Mouse (Mus musculus) kidney, adult 2 months (tissue): ENCODE measurements at regions not wholly inside any gene's neighbourhood (a gene's known extent, or its start where the extent isn't known, plus 50 kb on each side); places are given as distances from the start of the nearest gene placed in this dataset.
A peak's percentile ranks its signal among the peaks of the same experiment; 100 is the strongest.

Experiments used
- DNase-seq: peaks from one replicate; pipeline ENCODE4 v3.0.0; 2021
- H3K27ac ChIP-seq: fragments of 200-500 bp; 2 replicates; pipeline ENCODE4 v1.5.1; 2012; ENCODE audit warnings: low read depth, low read length, control low read depth, inconsistent platforms; ENCODE audit not compliant: insufficient read depth
- H3K27me3 ChIP-seq: fragments of 200-500 bp; replicated peaks from 2 replicates; pipeline ENCODE4 v1.6.1; 2012; ENCODE audit warnings: mild to moderate bottlenecking, moderate library complexity, low read length, inconsistent platforms; ENCODE audit not compliant: control insufficient read depth, insufficient read depth
- H3K36me3 ChIP-seq: fragments of 200-500 bp; 2 replicates; pipeline ENCODE4 v1.6.1; 2012; ENCODE audit warnings: mild to moderate bottlenecking, moderate library complexity, low read length, inconsistent platforms; ENCODE audit not compliant: control insufficient read depth, insufficient read depth
- H3K4me1 ChIP-seq: fragments of 200-500 bp; 2 replicates; pipeline ENCODE4 v1.6.1; 2011; ENCODE audit warnings: low read length; ENCODE audit not compliant: control insufficient read depth, insufficient read depth
- H3K4me3 ChIP-seq: fragments of 200-500 bp; 2 replicates; pipeline ENCODE4 v1.5.1; 2011; ENCODE audit warnings: mild to moderate bottlenecking, low read depth, low read length, control low read depth; ENCODE audit not compliant: insufficient read depth
- CTCF ChIP-seq: fragments of 200-500 bp; conservative IDR thresholded peaks from 2 replicates; pipeline ENCODE4 v1.5.1; 2011; ENCODE audit warnings: low read depth, mild to moderate bottlenecking, control low read depth, low read length, moderate library complexity, mixed read lengths; ENCODE audit not compliant: insufficient read depth, insufficient read length
- POLR2A ChIP-seq: fragments of 200-500 bp; IDR thresholded peaks from one replicate; pipeline ENCODE4 v1.6.1; 2011; ENCODE audit warnings: low read depth, low read length, control low read depth
- WGBS: fragments of 180-500 bp; shearing (Covaris S2); methylation state at CpG from one replicate; pipeline ENCODE4 v1.1.7; 2018; 5-methylcytosine and 5-hydroxymethylcytosine counted together

DNA sequence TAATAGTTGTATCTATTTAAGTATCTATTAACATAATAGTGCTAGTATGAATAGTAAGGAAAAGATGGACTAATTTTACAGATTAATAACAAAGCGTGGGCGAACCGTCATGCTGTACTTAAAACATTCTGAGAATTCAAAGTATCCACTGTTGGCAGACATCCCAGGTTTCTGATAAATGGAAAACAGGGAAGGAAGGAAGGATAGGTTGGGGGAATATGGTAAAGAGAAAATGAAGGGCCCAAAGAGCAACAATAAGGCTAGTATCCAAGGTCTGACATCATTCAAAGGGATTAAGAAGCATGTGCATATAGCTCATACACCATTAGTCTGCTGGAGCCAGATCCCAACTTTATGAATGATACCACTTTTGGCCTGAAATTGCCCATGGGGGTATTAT lies 572.0 kb upstream of the Pdzrn3 start:
- DNase-seq = peak; percentile 7
- 32% methylated on average over 3 of the region's 3 CpGs for WGBS
- Histone ChIP-seq H3K4me3 (no peak overlapping the region), H3K4me1 (no peaks in the 10 kb centered on the region), H3K27me3 (no peaks in the 10 kb centered on the region), H3K27ac (no peak overlapping the region), H3K36me3 (no peaks in the 10 kb centered on the region)
- no peak for TF ChIP-seq POLR2A
- TF ChIP-seq CTCF = no peak

DNA sequence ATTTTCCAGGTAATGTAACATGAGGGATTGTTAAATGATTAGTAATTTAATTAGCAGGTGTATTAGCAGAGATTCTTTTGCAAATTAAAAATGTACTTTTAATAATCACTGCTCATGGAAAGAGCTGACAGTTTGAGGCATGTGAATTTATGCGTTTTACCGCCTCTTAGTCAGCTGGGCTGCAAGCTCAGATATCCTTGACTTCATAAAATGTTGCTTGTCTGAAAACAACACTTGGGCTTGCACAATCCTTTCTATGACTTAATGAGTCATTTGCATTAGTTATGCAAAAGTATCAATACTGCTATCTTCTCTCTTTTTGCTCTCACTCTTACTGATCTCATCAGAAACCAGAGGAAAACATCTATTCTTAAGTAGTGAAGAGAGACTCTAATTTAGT lies 571.3 kb upstream of the Pdzrn3 start:
- DNase-seq = no peak
- no peaks in the 10 kb centered on the region for H3K27me3 ChIP-seq
- no peaks in the 10 kb centered on the region for H3K4me1 ChIP-seq
- H3K36me3 ChIP-seq = no peaks in the 10 kb centered on the region
- no peak overlapping the region for H3K4me3 ChIP-seq
- 54% methylated on average over 2 of the region's 2 CpGs for WGBS
- TF ChIP-seq POLR2A (no peak), CTCF (no peak)
- H3K27ac ChIP-seq = no peak overlapping the region

DNA sequence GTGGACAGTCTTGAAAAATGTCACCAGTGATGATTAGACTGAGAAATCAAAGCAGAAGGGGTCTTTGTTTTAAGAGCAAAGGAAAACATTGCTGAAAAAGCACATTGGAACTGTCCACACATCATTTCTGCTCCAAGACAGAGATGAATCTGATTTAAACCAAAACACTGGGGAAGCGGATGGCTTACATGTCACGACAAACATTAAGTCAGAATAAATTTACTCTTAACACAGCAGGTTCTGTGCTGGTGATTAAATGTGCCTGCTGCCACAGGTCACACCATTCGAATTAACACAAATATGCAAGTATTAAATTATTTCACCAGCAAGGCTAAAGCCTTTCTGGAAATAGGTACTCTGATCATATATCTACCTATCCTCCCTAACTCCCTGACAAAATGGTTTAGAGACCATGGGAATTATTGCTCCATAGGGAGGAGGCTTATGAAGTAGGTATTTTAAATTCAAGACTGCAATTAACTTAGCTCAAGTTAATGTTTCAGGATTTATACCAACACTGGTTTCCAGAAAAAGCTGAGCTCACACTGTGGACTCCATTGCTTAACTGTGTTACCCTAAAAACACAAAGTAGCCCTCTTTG lies 562.7 kb upstream of the Pdzrn3 start:
- no peak overlapping the region for H3K4me3 ChIP-seq
- H3K36me3 ChIP-seq = no peaks in the 10 kb centered on the region
- no peak overlapping the region for H3K27ac ChIP-seq
- DNase-seq = no peak
- H3K27me3 ChIP-seq = no peaks in the 10 kb centered on the region
- H3K4me1 ChIP-seq = no peaks in the 10 kb centered on the region
- TF ChIP-seq CTCF = no peak
- no peak for TF ChIP-seq POLR2A
- WGBS = 27% methylated on average over 3 of the region's 3 CpGs

DNA sequence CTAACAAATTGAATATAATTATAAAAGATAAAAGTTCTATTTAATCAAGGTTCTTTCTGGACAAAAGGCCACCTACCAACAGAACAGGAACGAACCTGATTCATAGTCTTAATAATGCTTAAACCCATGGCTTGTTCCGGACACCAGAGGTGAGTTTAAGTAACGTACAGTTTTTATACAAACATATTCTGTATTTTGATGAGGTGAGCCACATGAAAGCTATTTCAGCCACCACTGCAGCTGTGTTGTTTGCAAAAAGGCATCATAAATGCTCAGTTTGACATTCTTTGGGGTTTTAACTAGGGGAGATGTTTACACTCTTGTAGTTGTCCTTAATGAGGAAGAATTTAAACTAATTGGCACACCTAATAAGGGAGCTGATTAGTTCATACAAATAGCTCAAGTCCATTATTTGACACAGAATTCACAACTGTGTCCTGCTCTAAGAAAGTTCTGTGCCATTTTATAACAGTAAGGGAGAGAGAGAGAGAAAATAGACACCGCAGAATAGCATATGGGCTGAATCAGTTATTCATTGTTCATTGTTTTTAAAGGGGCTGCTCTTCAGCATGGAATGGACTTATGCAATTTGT lies 560.8 kb upstream of the Pdzrn3 start:
- H3K36me3 ChIP-seq = no peaks in the 10 kb centered on the region
- no peak for TF ChIP-seq CTCF
- TF ChIP-seq POLR2A = no peak

GRCm38 (mm10) chr6:101937467-101938392 lies 560.0 kb upstream of the Pdzrn3 start:
- no peak overlapping the region for H3K27ac ChIP-seq
- no peaks in the 10 kb centered on the region for H3K4me1 ChIP-seq
- no peaks in the 10 kb centered on the region for H3K27me3 ChIP-seq
- no peak overlapping the region for H3K4me3 ChIP-seq
- DNase-seq = no peak
- 76% methylated on average over 12 of the region's 12 CpGs for WGBS
- H3K36me3 ChIP-seq = no peaks in the 10 kb centered on the region
- TF ChIP-seq POLR2A = no peak
- TF ChIP-seq CTCF = no peak

More for the DNA sequence above, 560.8 kb upstream of the Pdzrn3 start:
- Histone ChIP-seq H3K27ac (no peak overlapping the region), H3K4me1 (no peaks in the 10 kb centered on the region), H3K27me3 (no peaks in the 10 kb centered on the region), H3K4me3 (no peak overlapping the region)
- 85% methylated on average over 4 of the region's 4 CpGs for WGBS
- DNase-seq = no peak

DNA sequence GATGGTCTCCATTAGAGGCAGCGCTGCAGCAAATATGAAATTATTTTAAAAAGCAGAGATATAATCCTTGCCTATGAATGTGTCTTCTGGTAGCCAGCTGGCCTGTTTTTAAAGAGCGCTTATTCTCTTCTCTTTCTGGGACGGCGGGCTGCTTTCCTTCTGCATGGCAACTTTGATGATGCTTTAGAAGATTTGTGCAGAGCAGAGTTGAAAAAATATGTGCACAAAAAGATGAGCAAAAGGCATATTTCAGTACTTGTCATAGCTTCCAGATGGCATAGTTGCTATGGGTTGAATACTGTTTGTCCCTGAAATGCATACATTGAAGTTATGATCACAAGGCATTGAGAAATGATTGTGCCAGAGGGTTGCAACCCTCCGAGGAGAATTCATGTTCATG lies 554.1 kb upstream of the Pdzrn3 start:
- DNase-seq = no peak
- Histone ChIP-seq H3K27me3 (no peaks in the 10 kb centered on the region), H3K36me3 (no peaks in the 10 kb centered on the region), H3K4me3 (no peak overlapping the region), H3K27ac (no peak overlapping the region), H3K4me1 (no peaks in the 10 kb centered on the region)
- TF ChIP-seq POLR2A (no peak), CTCF (no peak)
- 92% methylated on average over 5 of the region's 5 CpGs for WGBS

GRCm38 (mm10) chr6:101921686-101922085 lies 544.0 kb upstream of the Pdzrn3 start:
- no peaks in the 10 kb centered on the region for H3K27me3 ChIP-seq
- H3K27ac ChIP-seq = no peak overlapping the region
- no peak for DNase-seq
- no peak overlapping the region for H3K4me3 ChIP-seq
- WGBS = 42% methylated on average over 4 of the region's 4 CpGs
- no peaks in the 10 kb centered on the region for H3K4me1 ChIP-seq
- TF ChIP-seq POLR2A (no peak), CTCF (no peak)
- no peaks in the 10 kb centered on the region for H3K36me3 ChIP-seq
